Mouse (Mus musculus): ENCODE measurements at regions not wholly inside any gene's neighbourhood (a gene's known extent, or its start where the extent isn't known, plus 50 kb on each side); places are given as distances from the start of the nearest gene placed in this dataset.

DNA sequence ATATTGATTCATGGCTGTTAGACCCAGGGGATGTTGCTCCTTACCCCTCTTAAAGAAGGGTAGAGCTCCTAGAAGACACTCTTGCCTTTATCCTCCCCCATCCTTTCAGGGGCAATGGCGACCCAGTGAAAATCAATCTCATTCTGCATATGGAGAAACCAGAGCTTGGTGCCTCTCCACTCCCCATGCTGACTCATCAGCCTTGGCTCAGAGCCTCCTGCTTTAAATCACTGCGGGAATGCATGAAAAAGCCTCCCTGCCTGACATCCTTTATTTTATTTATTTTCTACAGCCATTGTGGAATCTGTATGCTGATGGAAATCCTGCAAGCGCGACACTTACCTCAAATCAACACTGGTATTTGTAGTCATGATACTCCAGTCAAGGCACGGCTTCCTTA lies 415.2 kb downstream of the Cmpk2 start:
- TF ChIP-seq POLR2A (IDR thresholded peaks at IDR 0.05; ENCODE audit: borderline replicate concordance, extremely low read depth, low read depth, low read length) (no peak), CTCF (IDR thresholded peaks at IDR 0.05; ENCODE audit: insufficient read depth, low read length) (no peak)

Data from lung, adult 2 months (tissue).